Mouse (Mus musculus) spleen, adult 18-20 months (tissue): ENCODE results near the gene Celsr2.

Experiments used
- DNase-seq, 2 experiments: peaks; one replicate each; pipeline ENCODE4 v3.0.0; 2022; ENCODE audit warnings: mixed read lengths in 2 of 2

Gene Celsr2

GRCm38 (mm10) chr3:108372691-108373090 lies 42.7 kb downstream of the Celsr2 start:
- no peak for DNase-seq

DNA sequence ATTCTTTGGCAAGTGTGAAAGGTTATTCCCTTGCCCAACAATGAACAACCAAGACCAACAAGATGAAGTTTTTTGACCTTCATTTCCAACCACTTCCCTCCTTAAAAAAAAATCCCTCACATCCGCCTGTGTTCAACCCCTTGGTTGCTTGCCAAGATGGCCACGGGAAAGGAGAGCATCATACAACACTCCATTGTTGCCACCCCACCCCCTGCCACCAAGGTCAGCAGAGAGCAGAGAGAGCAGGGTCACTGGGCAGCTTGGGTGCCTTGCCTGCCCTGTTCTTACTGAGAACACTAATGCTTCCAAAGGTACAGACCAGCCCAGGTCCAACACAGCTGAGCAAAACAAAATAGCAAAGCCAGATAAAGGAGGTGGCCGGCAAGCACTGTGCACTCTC lies 43.1 kb downstream of the Celsr2 start:
- no peak for DNase-seq

- no peak for DNase-seq
These were observed 46.6 kb downstream of the Celsr2 start for GRCm38 (mm10) chr3:108368721-108369120.

DNA sequence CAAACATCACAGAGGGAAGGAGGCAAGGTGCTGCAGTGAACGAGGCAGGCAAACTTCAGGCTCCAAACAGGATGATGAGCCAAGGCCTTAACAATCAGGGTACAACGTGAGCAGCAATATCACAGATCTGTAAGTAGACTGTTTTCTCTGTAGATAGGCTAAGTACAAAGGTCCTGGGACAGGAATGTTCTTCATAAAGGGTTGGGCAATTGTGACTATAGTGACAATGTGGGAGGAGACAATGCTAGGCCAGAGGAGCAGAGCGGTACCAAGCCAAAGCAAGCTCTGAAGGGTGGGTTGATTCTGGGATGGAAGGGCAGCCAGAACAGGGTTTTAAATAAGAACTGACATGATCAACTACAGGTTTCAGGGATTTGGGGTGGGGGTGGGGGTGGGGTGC lies 47.5 kb downstream of the Celsr2 start:
- no peak for DNase-seq

GRCm38 (mm10) chr3:108367173-108367572 lies 48.2 kb downstream of the Celsr2 start:
- no peak for DNase-seq

GRCm38 (mm10) chr3:108364270-108364995 lies 50.9 kb downstream of the Celsr2 start, which contains the start of gene Mybphl:
Gene Mybphl, plus strand, starts transcription at chr3:108364911.
- no peak for DNase-seq

GRCm38 (mm10) chr3:108363626-108364025 lies 51.7 kb downstream of the Celsr2 start:
- DNase-seq: no peak

GRCm38 (mm10) chr3:108360894-108361293 lies 54.5 kb downstream of the Celsr2 start:
- DNase-seq: no peak

GRCm38 (mm10) chr3:108358445-108358844 lies 56.9 kb downstream of the Celsr2 start:
- no peak for DNase-seq

GRCm38 (mm10) chr3:108357051-108357450 lies 58.3 kb downstream of the Celsr2 start:
- DNase-seq: no peak

- DNase-seq: no peak
These were observed 60.1 kb downstream of the Celsr2 start for GRCm38 (mm10) chr3:108355245-108355644.

- DNase-seq: no peak
These were observed 67.0 kb downstream of the Celsr2 start for GRCm38 (mm10) chr3:108348376-108348775.

DNA sequence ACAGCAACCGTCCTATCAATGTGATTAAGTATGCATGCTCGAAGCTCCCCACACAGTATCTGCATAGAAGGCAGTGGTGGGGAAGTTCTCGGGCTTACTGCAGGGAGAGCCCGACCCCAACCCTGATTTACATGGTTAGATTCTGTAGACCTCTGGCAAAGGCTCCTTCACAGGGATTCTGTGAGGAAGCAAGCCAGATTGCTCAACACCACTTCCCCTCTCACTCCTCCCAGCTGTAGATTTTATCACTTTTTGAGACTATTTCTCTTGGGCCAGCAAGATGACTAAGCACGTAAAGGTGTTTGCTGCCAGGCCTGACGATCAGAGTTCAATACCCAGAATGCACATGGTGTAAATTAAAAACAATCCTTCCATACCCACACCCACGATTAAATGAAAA lies 69.5 kb downstream of the Celsr2 start:
- DNase-seq: no peak

- DNase-seq: no peak
These were observed 73.2 kb downstream of the Celsr2 start for GRCm38 (mm10) chr3:108342185-108342584.

DNA sequence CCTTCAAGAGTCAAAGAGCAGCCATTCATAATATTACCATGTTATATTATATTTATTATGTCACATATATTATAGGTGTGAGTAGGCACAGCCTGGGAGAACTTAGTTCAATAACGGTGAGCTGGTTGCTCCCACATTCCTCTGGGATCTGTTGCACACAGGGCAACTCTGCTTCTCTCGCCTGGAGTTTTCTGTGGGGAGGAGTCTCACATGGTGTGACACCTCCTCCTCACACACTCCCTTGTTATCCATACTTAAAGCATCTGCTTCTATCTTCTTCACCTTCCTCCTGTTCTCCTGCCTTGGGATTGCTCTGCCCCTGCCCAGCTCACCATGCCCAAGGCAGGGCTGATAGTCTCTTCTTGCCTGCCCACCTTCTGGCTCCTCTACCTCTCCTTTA lies 74.3 kb downstream of the Celsr2 start:
- no peak for DNase-seq
